ENCODE assay signal across 8 mouse cellular contexts in the genomic region with DNA sequence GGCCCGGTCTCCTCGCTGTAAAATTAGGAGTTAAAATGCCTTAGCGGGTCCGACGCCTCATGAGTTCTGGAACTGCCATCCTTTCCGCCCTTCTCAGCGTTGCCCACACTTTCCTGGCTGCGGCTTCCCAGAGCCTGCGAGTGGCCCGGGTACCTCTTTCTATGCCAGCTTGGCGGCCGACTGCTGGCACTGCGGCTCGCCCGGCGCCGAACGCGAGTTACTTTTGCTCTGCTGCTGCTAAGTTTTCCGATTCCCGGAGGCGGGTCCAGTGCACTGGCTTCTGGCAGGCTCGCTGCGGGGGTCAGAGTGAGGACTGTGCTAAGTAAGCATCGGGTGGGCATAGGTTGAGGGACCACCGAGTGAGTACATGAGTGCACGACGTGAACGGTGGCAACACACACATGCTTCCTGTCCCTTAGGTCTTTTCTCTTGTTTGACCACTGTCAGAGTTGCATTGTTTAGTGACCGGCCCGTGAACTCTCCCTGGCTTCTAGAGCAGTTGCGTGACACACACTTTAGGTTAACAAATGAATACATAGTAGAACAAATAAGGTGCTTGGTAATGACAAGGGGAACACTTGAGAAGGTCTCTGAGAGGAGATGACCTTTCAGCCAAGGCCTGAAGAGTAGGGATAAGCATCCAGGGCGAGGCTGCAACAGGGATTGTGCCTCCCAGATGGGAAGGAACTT. TPM values are rescaled to one million over a fixed set of nuclear protein-coding genes. Genes with fewer than 3 reads are reported as not detected.
A peak's percentile ranks its signal among the peaks of the same experiment; 100 is the strongest.
DNase-seq lines count a peak whose midpoint lies in the region; ATAC-seq and TF ChIP-seq lines count a peak whose summit lies in the region.

No protein-coding gene starts in this region.

- peaks cover 9% of the 10 kb centered on the region for H3K4me1 ChIP-seq in bone marrow macrophage, adult 2 months (ENCODE audit: control insufficient read depth, insufficient read depth, low read length)
- H3K4me1 ChIP-seq in forebrain, embryonic 16.5 days (replicated peaks; ENCODE audit: control insufficient read depth, insufficient read depth, low read length), result peaks cover 14% of the 10 kb centered on the region
- H3K4me1 ChIP-seq in kidney, embryonic 16.5 days (ENCODE audit: insufficient read depth, low read length), result peaks cover 15% of the 10 kb centered on the region
- H3K4me1 ChIP-seq in stomach, postnatal 0 days (replicated peaks; ENCODE audit: control insufficient read depth, insufficient read depth), result no peaks in the 10 kb centered on the region; the same call in 1 of the 2 replicates

- ATAC-seq in forebrain, embryonic 16.5 days, result peak; percentile 49
- peak; percentile 60 for ATAC-seq in kidney, embryonic 16.5 days (ENCODE audit: low FRiP score, low TSS enrichment)
- ATAC-seq in stomach, postnatal 0 days (ENCODE audit: low FRiP score, low TSS enrichment), result peak; percentile 47

- peak overlapping the region; percentile 54 for H3K9ac ChIP-seq in forebrain, embryonic 16.5 days (replicated peaks; ENCODE audit: low read depth, low read length)
- peak overlapping the region; percentile 69 for H3K9ac ChIP-seq in kidney, embryonic 16.5 days (replicated peaks; ENCODE audit: low read length)
- H3K9ac ChIP-seq in stomach, postnatal 0 days (ENCODE audit: low read length), result peak overlapping the region; percentile 66

- no peaks in the 10 kb centered on the region for H3K9me3 ChIP-seq in forebrain, embryonic 16.5 days (ENCODE audit: control insufficient read depth, low read length)
- no peaks in the 10 kb centered on the region for H3K9me3 ChIP-seq in kidney, embryonic 16.5 days (ENCODE audit: low read length)
- no peaks in the 10 kb centered on the region for H3K9me3 ChIP-seq in stomach, postnatal 0 days (ENCODE audit: control insufficient read depth, low read length)

- 2% methylated on average over 33 of the region's 33 CpGs for WGBS in forebrain, embryonic 16.5 days
- WGBS in kidney, embryonic 16.5 days, result 5% methylated on average over 33 of the region's 33 CpGs
- whole genome bisulfite sequencing in stomach, postnatal 0 days, result 3% methylated on average over 33 of the region's 33 CpGs

- H3K27me3 ChIP-seq in forebrain, embryonic 16.5 days (replicated peaks; ENCODE audit: control insufficient read depth, insufficient read depth, low read length), result no peaks in the 10 kb centered on the region
- H3K27me3 ChIP-seq in kidney, embryonic 16.5 days (ENCODE audit: insufficient read depth, low read length), result no peaks in the 10 kb centered on the region
- no peaks in the 10 kb centered on the region for H3K27me3 ChIP-seq in stomach, postnatal 0 days (ENCODE audit: control insufficient read depth, insufficient read depth, low read length)

- TF ChIP-seq EP300 in stomach, postnatal 0 days (optimal IDR thresholded peaks at IDR 0.05), result no peak

- no peak; the same call in 1 of the 2 replicates for TF ChIP-seq CTCF in left cerebral cortex, adult 2 months (IDR thresholded peaks at IDR 0.05)
- no peak for TF ChIP-seq CTCF in bone marrow macrophage, adult 2 months (IDR thresholded peaks at IDR 0.05; ENCODE audit: low read depth, low read length)
- no peak for TF ChIP-seq CTCF in stomach, postnatal 0 days (IDR thresholded peaks at IDR 0.05; ENCODE audit: low read depth)

- intact Hi-C loops in left cerebral cortex, adult 2 months (cut with DNase I), result loop anchor here (2.0 to 5.0 kb wide), 2 partner anchors 96 to 230 kb away; no protein-coding TSS in a partner anchor

- H3K4me2 ChIP-seq in forebrain, embryonic 16.5 days (ENCODE audit: low read length), result peak overlapping the region; percentile 82
- H3K4me2 ChIP-seq in kidney, embryonic 16.5 days (replicated peaks; ENCODE audit: low read depth, low read length), result peak overlapping the region; percentile 83
- peak overlapping the region; percentile 99 for H3K4me2 ChIP-seq in stomach, postnatal 0 days (replicated peaks; ENCODE audit: low read depth)

- peak in 1 of 2 experiments; percentile 33 for DNase-seq in left cerebral cortex, adult 2 months (ENCODE audit: extremely low spot score in 1 of 2, low spot score in 2 of 2)
- DNase-seq in left cerebral cortex, adult 9 months (ENCODE audit: low spot score in 2 of 2), result no peak
- peak; percentile 47 for DNase-seq in lung, postnatal 14 days
- DNase-seq in stomach, postnatal 0 days (ENCODE audit: low spot score), result peak; percentile 49
- DNase-seq in Muller cell, postnatal 12 days (ENCODE audit: inconsistent ontology term), result no peak

- H3K4me3 ChIP-seq in left cerebral cortex, adult 2 months, result peak overlapping the region; percentile 94
- H3K4me3 ChIP-seq in bone marrow macrophage, adult 2 months (ENCODE audit: insufficient read depth, low read length), result peak overlapping the region; percentile 86
- peak overlapping the region; percentile 78 for H3K4me3 ChIP-seq in forebrain, embryonic 16.5 days (replicated peaks; ENCODE audit: low read length)
- peak overlapping the region; percentile 86 for H3K4me3 ChIP-seq in kidney, embryonic 16.5 days (ENCODE audit: low read length)
- H3K4me3 ChIP-seq in stomach, postnatal 0 days (ENCODE audit: low read depth, low read length), result peak overlapping the region; percentile 88

- TF ChIP-seq POLR2A in bone marrow macrophage, adult 2 months (IDR thresholded peaks at IDR 0.05; ENCODE audit: borderline replicate concordance, low read depth, low read length), result no peak

- H3K27ac ChIP-seq in left cerebral cortex, adult 2 months, result peak overlapping the region; percentile 68; the same call in 1 of the 2 replicates
- no peak overlapping the region for H3K27ac ChIP-seq in bone marrow macrophage, adult 2 months (ENCODE audit: insufficient read depth, low read depth, low read length)
- H3K27ac ChIP-seq in forebrain, embryonic 16.5 days (ENCODE audit: low read length), result no peak overlapping the region
- H3K27ac ChIP-seq in kidney, embryonic 16.5 days (ENCODE audit: low read length), result peak overlapping the region; percentile 39; the same call in 1 of the 2 replicates
- peak overlapping the region; percentile 59; the same call in 1 of the 2 replicates for H3K27ac ChIP-seq in stomach, postnatal 0 days (replicated peaks)

- H3K36me3 ChIP-seq in forebrain, embryonic 16.5 days (ENCODE audit: control insufficient read depth, insufficient read depth), result peaks cover 5% of the 10 kb centered on the region
- peaks cover 14% of the 10 kb centered on the region for H3K36me3 ChIP-seq in kidney, embryonic 16.5 days (ENCODE audit: insufficient read depth, low read length)
- peaks cover 8% of the 10 kb centered on the region for H3K36me3 ChIP-seq in stomach, postnatal 0 days (ENCODE audit: control insufficient read depth, insufficient read depth, low read length)

RNA-seq across cellular contexts. Expression of a gene that starts 0.5 kb away (rescaled TPM):
- total RNA-seq in left cerebral cortex, adult 2 months (2021), result 1 to 10 TPM; 7.4 to 8.8 TPM
- polyA plus RNA-seq in bone marrow macrophage, adult 2 months (2012; ENCODE audit: insufficient read depth, insufficient read length, missing spikeins), result 5.7 and 7.0 TPM in 2 replicates
- polyA plus RNA-seq in forebrain, embryonic 16.5 days (2015; fragmentation: Nextera tagmentation; extraction: Ambion mirVana), result 3.3 and 4.0 TPM in 2 replicates
- 13.4 and 14.4 TPM in 2 replicates for polyA plus RNA-seq in kidney, embryonic 16.5 days (2015; fragmentation: Nextera tagmentation; extraction: Ambion mirVana)
- 5.6 and 6.2 TPM in 2 replicates for polyA plus RNA-seq in stomach, postnatal 0 days (2015; fragmentation: Nextera tagmentation; extraction: Ambion mirVana)

RNA-seq across cellular contexts. Expression of a gene that starts 0.6 kb away (rescaled TPM):
- 10 to 100 TPM; 56.3 to 64.9 TPM for total RNA-seq in left cerebral cortex, adult 2 months (2021)
- polyA plus RNA-seq in bone marrow macrophage, adult 2 months (2012; ENCODE audit: insufficient read depth, insufficient read length, missing spikeins), result 41.4 and 58.9 TPM in 2 replicates
- 74.3 and 90.5 TPM in 2 replicates for polyA plus RNA-seq in forebrain, embryonic 16.5 days (2015; fragmentation: Nextera tagmentation; extraction: Ambion mirVana)
- polyA plus RNA-seq in kidney, embryonic 16.5 days (2015; fragmentation: Nextera tagmentation; extraction: Ambion mirVana), result 120 and 121 TPM in 2 replicates
- polyA plus RNA-seq in stomach, postnatal 0 days (2015; fragmentation: Nextera tagmentation; extraction: Ambion mirVana), result 52.6 and 54.6 TPM in 2 replicates

RNA-seq across cellular contexts. Expression of a gene that starts 29.4 kb away (rescaled TPM):
- total RNA-seq in left cerebral cortex, adult 2 months (2021), result not detected
- not detected in 2 replicates for polyA plus RNA-seq in bone marrow macrophage, adult 2 months (2012; ENCODE audit: insufficient read depth, insufficient read length, missing spikeins)
- polyA plus RNA-seq in forebrain, embryonic 16.5 days (2015; fragmentation: Nextera tagmentation; extraction: Ambion mirVana), result not detected in 2 replicates
- 0.17 and 0.24 TPM in 2 replicates for polyA plus RNA-seq in kidney, embryonic 16.5 days (2015; fragmentation: Nextera tagmentation; extraction: Ambion mirVana)
- polyA plus RNA-seq in stomach, postnatal 0 days (2015; fragmentation: Nextera tagmentation; extraction: Ambion mirVana), result not detected in 2 replicates

Comparison
In these comparisons a context has a peak if more than half of its experiments do, and no peak if none do; other contexts are left out.
1. DNase-seq: peak in lung, postnatal 14 days (single experiment) and stomach, postnatal 0 days (single experiment); none in left cerebral cortex, adult 9 months (0 of 2) and Muller cell, postnatal 12 days (single experiment).
2. H3K27ac ChIP-seq: peak in left cerebral cortex, adult 2 months (single experiment), kidney, embryonic 16.5 days (single experiment) and stomach, postnatal 0 days (single experiment); none in bone marrow macrophage, adult 2 months (single experiment) and forebrain, embryonic 16.5 days (single experiment).
3. Peak in every context shown above with its lines, with median percentiles within 50 percentile points of each other: H3K4me3 ChIP-seq, ATAC-seq, H3K4me2 ChIP-seq and H3K9ac ChIP-seq.